8 mouse cellular contexts compared by ENCODE assay signal in the genomic region with DNA sequence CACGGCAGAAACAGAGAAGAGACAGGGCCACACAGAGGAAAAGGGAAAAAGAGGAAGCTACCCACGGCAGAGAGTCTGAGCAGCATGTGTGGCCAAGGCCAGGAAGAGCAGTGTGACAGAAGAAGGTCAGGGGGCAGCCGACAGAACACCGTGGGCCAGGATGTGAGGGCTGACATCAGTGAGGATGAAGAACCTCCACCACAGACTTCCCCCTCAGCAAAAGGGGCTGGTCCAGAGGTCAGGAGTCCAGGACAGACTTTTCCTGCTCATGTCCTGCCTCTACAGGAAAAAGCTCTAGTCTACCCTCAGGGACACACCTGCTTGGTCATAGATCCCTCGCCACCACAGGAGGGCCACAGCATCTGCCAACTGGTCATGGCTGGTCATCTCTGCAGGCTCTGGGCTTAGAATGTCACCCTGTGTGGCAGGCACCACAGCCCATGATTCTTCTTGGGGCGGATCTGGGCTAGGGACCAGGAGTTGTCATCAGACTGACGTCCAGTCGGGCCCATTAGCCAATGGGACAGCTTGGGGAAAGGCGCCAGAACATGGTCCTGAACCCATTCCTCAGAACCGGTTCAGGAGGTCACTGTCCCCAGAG.
A peak's percentile ranks its signal among the peaks of the same experiment; 100 is the strongest.
DNase-seq lines count a peak whose midpoint lies in the region; ATAC-seq and TF ChIP-seq lines count a peak whose summit lies in the region.
"Had no signal": no experiment of that assay in that cellular context is flagged by ENCODE, and none has a peak within 500 bp of the region (broad histone marks: within the 10 kb centered on the region; RNA-seq: fewer than 3 reads in every experiment).

No protein-coding gene starts in this region.

- no peak overlapping the region for H3K4me3 ChIP-seq in layer of hippocampus, adult 2 months
- H3K4me3 ChIP-seq: embryonic facial prominence, embryonic 12.5 days had no signal

- peak; percentile 70 for ATAC-seq in granulocyte monocyte progenitor cell, adult 5-6 weeks (replicated peaks; ENCODE audit: poor library complexity, severe bottlenecking)
- no peak for ATAC-seq in activated CD4-positive, CD25-positive, alpha-beta regulatory T cell, adult 4 months
- no peak for ATAC-seq in erythroblast, adult 5-6 weeks (replicated peaks; ENCODE audit: low FRiP score, poor library complexity, severe bottlenecking)

- no peak for TF ChIP-seq CTCF in layer of hippocampus, adult 2 months (conservative IDR thresholded peaks at IDR 0.05)

- H3K27ac ChIP-seq in layer of hippocampus, adult 2 months: peak overlapping the region; percentile 23; the same call in 1 of the 2 replicates
- H3K27ac ChIP-seq: embryonic facial prominence, embryonic 12.5 days had no signal

- DNase-seq in layer of hippocampus, adult 2 months (ENCODE audit: low spot score in 2 of 2): no peak
- no peak for DNase-seq in layer of hippocampus, adult 11-12 months (ENCODE audit: low spot score)
- peak; percentile 75 for DNase-seq in adrenal gland, adult 2 months
- peak; percentile 57 for DNase-seq in lung, postnatal 10 days

Comparison
In these comparisons a context has a peak if more than half of its experiments do, and no peak if none do; other contexts are left out.
1. DNase-seq: peak in adrenal gland, adult 2 months (single experiment) and lung, postnatal 10 days (single experiment); none in layer of hippocampus, adult 2 months (0 of 2) and layer of hippocampus, adult 11-12 months (single experiment).